Mouse (Mus musculus) lung, embryonic 16.5 days (tissue): ENCODE data around the gene Lsp1. TPM values are rescaled to one million over a fixed set of nuclear protein-coding genes. Genes with fewer than 3 reads are reported as not detected.

Source experiments
- ATAC-seq: fragments of 200-750 bp; cut with Nextera tagmentation; 2 replicates; pipeline ENCODE4 v1.8.0; 2017; ENCODE audit warnings: low read depth, mild to moderate bottlenecking, moderate library complexity
- H3K27ac ChIP-seq: fragments of 300-500 bp; sonication (generic); 2 replicates; pipeline ENCODE4 v1.5.1; 2014; ENCODE audit warnings: mild to moderate bottlenecking, control low read depth, low read length
- H3K27me3 ChIP-seq: fragments of 300-500 bp; sonication (generic); 2 replicates; pipeline ENCODE4 v1.6.1; 2014; ENCODE audit warnings: low read depth, low read length, mixed read lengths; ENCODE audit not compliant: control insufficient read depth, insufficient read depth
- H3K36me3 ChIP-seq: fragments of 300-500 bp; sonication (generic); 2 replicates; pipeline ENCODE4 v1.6.1; 2014; ENCODE audit warnings: low read length; ENCODE audit not compliant: control insufficient read depth, insufficient read depth
- H3K4me1 ChIP-seq: fragments of 300-500 bp; sonication (generic); replicated peaks from 2 replicates; pipeline ENCODE4 v1.6.1; 2014; ENCODE audit warnings: low read length, mixed read lengths; ENCODE audit not compliant: control insufficient read depth, insufficient read depth
- H3K4me2 ChIP-seq: fragments of 300-500 bp; sonication (generic); 2 replicates; pipeline ENCODE4 v1.6.1; 2014; ENCODE audit warnings: low read depth, low read length, control low read depth
- H3K4me3 ChIP-seq: fragments of 300-500 bp; sonication (generic); 2 replicates; pipeline ENCODE4 v1.5.1; 2014; ENCODE audit warnings: mild to moderate bottlenecking, low read length, control low read depth
- H3K9ac ChIP-seq: fragments of 300-500 bp; sonication (generic); 2 replicates; pipeline ENCODE4 v1.6.1; 2014; ENCODE audit warnings: low read length, control low read depth
- H3K9me3 ChIP-seq: fragments of 300-500 bp; sonication (generic); 2 replicates; pipeline ENCODE4 v1.6.1; 2016; ENCODE audit warnings: low read length; ENCODE audit not compliant: control insufficient read depth
- WGBS: fragments of 180-500 bp; shearing (Covaris S2); extraction: QIAGEN DNeasy Blood & Tissue Kit; methylation state at CpG from one replicate; pipeline ENCODE4 v1.1.7; 2014; 5-methylcytosine and 5-hydroxymethylcytosine counted together
- polyA plus RNA-seq: library from polyadenylated mRNA; unstranded; fragments of >200 nt; fragmentation: Nextera tagmentation; extraction: Ambion mirVana; gene quantifications from 2 replicates; pipeline ENCODE4 v1.2.1, GENCODE M21; 2015

The Lsp1 gene
- polyA plus RNA-seq, 1 experiment from 2014 or later, result 110 TPM

DNA sequence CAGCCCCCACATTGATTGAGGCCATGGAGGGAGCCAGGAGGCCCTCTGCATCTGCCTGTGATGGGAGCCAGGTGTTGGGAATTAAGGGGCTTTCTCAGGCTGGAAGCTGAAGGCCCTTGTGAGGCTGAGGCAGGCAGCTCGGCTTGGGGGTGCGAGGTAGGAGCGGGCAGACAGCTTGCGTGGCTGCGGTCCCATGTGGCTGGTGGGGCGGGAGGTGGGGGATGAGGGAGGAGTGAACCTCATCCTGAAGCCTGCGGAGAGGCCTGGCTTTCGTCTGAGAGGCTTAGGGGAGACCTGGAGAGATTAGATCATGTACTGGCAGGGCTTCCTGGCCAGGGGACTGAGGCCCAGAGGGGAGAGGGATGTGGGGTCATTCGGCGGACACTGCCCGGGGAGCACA, 22.5 kb downstream of the Lsp1 start:
- peaks cover 34% of the 10 kb centered on the region for H3K4me1 ChIP-seq
- peaks cover 3% of the 10 kb centered on the region for H3K36me3 ChIP-seq
- H3K4me2 ChIP-seq, result no peak overlapping the region
- peak overlapping the region; percentile 95 for H3K27ac ChIP-seq
- no peak for ATAC-seq
- WGBS, result 46% methylated on average over 11 of the region's 11 CpGs
- no peaks in the 10 kb centered on the region for H3K9me3 ChIP-seq
- peak overlapping the region; percentile 39; the same call in 1 of the 2 replicates for H3K9ac ChIP-seq
- H3K4me3 ChIP-seq, result no peak overlapping the region
- no peaks in the 10 kb centered on the region for H3K27me3 ChIP-seq

DNA sequence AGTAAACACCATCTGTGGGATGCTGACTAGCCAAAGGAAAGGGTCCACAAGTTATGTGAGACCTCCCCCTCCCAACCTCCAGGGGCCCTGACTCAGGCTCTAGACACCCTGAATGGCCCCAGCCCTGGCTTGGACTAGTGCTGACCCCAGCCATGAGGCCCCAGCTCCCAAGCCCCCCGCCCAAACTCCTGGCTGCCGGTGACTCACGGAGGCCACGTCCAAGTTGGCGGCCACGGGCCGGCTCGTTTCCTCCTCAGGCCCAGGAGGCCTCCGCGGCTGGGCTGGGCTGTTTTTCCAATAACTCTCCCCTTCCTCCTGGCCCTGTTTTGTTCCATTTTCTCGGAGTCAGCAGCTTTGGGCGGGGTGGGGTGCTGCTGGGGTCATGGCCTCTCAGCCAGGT, 24.2 kb downstream of the Lsp1 start:
- no peak overlapping the region for H3K4me2 ChIP-seq
- H3K4me3 ChIP-seq, result no peak overlapping the region
- ATAC-seq, result no peak
- H3K4me1 ChIP-seq, result peaks cover 34% of the 10 kb centered on the region
- no peak overlapping the region for H3K9ac ChIP-seq
- no peaks in the 10 kb centered on the region for H3K27me3 ChIP-seq
- no peaks in the 10 kb centered on the region for H3K9me3 ChIP-seq
- H3K36me3 ChIP-seq, result peaks cover 8% of the 10 kb centered on the region
- 69% methylated on average over 12 of the region's 12 CpGs for WGBS
- H3K27ac ChIP-seq, result no peak overlapping the region

DNA sequence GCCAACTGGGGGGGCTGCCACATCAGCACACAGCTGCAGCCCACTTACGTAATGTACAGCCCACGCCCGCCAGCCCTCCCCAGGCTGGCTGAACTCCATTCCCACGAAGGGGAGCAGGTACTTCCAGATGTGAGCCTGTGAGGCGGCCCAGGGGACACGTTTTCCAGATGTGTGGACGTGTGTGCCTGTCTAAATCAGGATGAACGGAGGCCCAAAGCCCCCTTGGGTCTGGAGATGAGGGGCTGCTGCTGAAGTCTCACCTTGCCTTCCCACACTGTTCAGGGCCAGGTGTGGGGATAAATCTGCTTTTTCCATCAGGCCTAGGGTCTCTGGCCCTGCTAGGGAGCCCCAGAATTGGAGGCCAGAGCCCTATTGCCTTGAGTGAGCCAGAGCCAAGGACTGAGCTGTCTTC, 26.1 kb downstream of the Lsp1 start:
- H3K36me3 ChIP-seq, result peaks cover 8% of the 10 kb centered on the region
- no peak for ATAC-seq
- 74% methylated on average over 8 of the region's 8 CpGs for WGBS

DNA sequence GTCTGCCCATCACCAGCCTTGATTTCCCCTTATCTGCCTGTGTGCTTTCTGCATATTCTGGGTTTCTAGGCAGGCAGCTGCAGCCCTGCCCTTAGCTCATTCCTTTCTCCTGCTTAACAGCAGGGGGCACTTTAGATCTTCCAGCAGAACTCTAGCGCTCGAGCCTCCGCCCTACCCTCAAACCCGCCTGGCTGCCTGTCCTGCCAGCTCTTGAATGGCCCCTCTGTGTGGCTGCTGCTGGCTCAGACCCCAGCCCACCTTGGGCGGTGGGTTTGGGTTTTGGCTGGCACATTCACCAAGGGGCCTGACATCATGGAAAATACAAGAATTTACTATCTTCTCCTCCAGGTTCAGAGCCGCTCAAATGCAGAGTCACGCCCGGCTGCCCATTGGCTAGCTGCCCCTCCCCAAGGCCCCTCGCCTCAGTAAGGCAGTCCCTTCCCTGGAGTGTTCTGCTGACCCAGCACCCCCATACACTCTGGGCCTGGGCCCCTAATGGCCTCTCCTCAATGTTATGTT, 26.8 kb downstream of the Lsp1 start:
- 13% methylated on average over 9 of the region's 9 CpGs for WGBS

More for the DNA sequence above, 26.1 kb downstream of the Lsp1 start:
- peak overlapping the region; percentile 49 for H3K9ac ChIP-seq
- H3K4me2 ChIP-seq, result no peak overlapping the region
- H3K9me3 ChIP-seq, result no peaks in the 10 kb centered on the region
- H3K27ac ChIP-seq, result peak overlapping the region; percentile 65
- H3K4me1 ChIP-seq, result peaks cover 21% of the 10 kb centered on the region
- no peaks in the 10 kb centered on the region for H3K27me3 ChIP-seq
- no peak overlapping the region for H3K4me3 ChIP-seq

DNA sequence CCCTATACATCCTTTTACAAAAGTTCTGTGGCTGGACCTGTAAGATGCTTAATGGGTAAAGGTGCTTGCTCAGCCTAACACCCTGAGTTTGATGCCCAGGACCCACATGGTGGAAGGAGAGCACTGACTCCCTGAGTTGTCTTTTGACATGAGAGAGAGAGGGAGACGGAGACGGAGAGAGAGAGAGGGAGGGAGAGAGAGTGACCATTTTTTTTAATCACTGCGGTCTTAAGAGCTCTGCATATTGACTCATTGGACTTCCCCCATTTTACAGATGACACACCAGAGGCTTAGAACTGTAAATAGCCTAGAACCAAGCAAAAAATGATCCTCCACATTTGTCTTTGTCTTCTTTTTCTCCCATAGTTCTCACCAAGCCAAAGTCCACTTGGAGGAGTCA, 27.4 kb downstream of the Lsp1 start:
- peaks cover 8% of the 10 kb centered on the region for H3K4me1 ChIP-seq
- 66% methylated on average over 3 of the region's 3 CpGs for whole genome bisulfite sequencing
- H3K4me2 ChIP-seq, result no peak overlapping the region
- H3K4me3 ChIP-seq, result no peak overlapping the region
- H3K27me3 ChIP-seq, result no peaks in the 10 kb centered on the region
- H3K27ac ChIP-seq, result peak overlapping the region; percentile 65
- H3K36me3 ChIP-seq, result peaks cover 8% of the 10 kb centered on the region
- ATAC-seq, result no peak
- no peaks in the 10 kb centered on the region for H3K9me3 ChIP-seq
- no peak overlapping the region for H3K9ac ChIP-seq

More for the DNA sequence above, 26.8 kb downstream of the Lsp1 start:
- H3K4me2 ChIP-seq, result no peak overlapping the region
- peaks cover 14% of the 10 kb centered on the region for H3K4me1 ChIP-seq
- peaks cover 8% of the 10 kb centered on the region for H3K36me3 ChIP-seq
- no peaks in the 10 kb centered on the region for H3K27me3 ChIP-seq
- H3K27ac ChIP-seq, result peak overlapping the region; percentile 65
- no peak overlapping the region for H3K4me3 ChIP-seq
- peak; percentile 71 for ATAC-seq
- peak overlapping the region; percentile 49 for H3K9ac ChIP-seq
- no peaks in the 10 kb centered on the region for H3K9me3 ChIP-seq

DNA sequence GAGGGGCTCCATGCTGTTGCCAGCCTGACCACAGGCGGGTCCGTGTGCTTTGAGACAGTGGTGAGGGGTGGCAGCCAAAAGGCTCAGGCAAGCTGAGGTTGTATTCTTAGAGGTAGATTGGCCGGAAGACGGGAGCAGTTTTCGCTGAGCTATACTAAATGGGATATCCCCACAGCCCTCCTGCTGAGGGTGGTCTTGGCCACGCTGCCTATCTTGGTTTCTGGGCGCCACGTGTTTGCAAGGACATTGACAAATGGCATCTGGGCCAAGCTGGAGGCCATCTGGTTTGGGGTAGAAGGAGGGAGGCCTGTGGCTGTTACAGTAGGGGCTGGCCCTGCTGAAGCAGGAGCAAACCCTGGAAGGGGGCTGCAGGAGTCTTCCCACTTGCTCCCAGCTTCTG, 32.9 kb downstream of the Lsp1 start:
- Histone ChIP-seq H3K4me2 (no peak overlapping the region), H3K27me3 (no peaks in the 10 kb centered on the region), H3K36me3 (peaks cover 9% of the 10 kb centered on the region; the same call in 1 of the 2 replicates), H3K4me3 (no peak overlapping the region), H3K4me1 (no peaks in the 10 kb centered on the region), H3K9ac (no peak overlapping the region), H3K9me3 (no peaks in the 10 kb centered on the region), H3K27ac (0 out of 2 replicates have a peak overlapping the region, but pooled peaks have one; percentile 3)
- no peak for ATAC-seq
- WGBS, result 59% methylated on average over 8 of the region's 8 CpGs

DNA sequence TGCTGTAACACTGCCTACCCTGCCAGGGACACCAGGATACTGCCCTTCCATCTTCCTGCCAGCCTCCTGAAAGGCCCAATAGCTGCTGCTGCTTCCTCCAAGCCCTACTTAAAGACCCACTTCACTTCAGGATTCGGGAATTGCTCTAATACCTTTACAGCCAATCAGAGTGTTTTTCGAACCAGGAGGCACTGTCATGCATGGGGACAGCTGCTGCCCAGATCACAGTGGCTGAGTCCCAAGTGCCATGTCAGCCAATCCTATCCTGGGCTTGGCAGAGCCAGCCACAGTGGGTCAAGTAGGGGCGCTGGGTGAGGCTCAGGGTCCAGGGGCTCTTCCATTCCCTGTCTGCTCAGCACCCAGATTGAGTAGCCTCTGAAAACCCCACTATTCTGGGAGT, 35.5 kb downstream of the Lsp1 start:
- Histone ChIP-seq H3K9me3 (no peaks in the 10 kb centered on the region), H3K27me3 (no peaks in the 10 kb centered on the region), H3K4me3 (no peak overlapping the region), H3K4me2 (no peak overlapping the region), H3K9ac (no peak overlapping the region), H3K36me3 (peaks cover 4% of the 10 kb centered on the region; the same call in 1 of the 2 replicates), H3K27ac (no peak overlapping the region), H3K4me1 (no peaks in the 10 kb centered on the region; the same call in 1 of the 2 replicates)
- 77% methylated on average over 3 of the region's 3 CpGs for WGBS
- ATAC-seq, result no peak

DNA sequence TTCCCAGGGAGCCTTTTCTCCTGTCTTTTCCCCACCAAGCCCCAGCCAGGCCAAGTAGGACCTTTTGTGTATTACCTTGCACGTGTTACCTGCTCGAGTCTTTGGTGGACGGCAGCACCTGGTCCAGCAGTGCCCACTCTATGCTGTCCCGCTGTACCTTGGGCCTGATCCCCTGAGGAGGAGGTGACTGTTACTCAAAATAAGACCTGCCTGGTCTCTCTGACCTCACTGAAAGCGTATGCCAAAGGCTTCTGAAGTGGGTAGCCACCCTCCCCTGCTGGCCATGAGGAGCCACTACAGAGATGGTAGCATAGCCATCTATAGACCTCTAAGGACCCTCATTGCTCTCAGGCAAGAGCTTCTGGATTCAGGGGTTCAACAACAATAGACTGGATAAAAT, 36.2 kb downstream of the Lsp1 start:
- Histone ChIP-seq H3K9ac (no peak overlapping the region), H3K36me3 (0 out of 2 replicates have a peak, but pooled peaks cover 4% of the 10 kb centered on the region), H3K9me3 (no peaks in the 10 kb centered on the region), H3K27me3 (no peaks in the 10 kb centered on the region), H3K4me3 (no peak overlapping the region), H3K4me2 (no peak overlapping the region), H3K4me1 (no peaks in the 10 kb centered on the region; the same call in 1 of the 2 replicates), H3K27ac (no peak overlapping the region)
- ATAC-seq, result no peak
- WGBS, result 84% methylated on average over 5 of the region's 5 CpGs

DNA sequence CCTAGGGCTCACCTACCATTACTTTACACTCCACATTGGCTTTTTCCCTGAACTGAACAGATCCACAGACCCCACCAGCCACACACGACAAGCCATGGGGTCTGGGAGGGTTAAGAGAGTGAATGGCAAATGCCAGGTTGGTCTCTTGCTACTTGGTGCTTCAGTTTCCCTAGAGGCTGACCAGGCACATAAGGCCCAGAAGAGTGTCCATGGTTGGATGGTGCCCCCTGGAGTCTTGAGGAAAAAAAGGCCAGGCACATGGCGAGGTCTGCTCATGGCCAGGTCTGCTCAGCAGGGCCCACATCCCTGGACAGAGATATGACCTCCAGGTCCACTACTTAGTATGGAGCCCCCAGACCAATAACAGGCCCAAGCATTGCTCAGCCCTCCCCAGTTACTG, 37.2 kb downstream of the Lsp1 start:
- H3K4me1 ChIP-seq, result no peaks in the 10 kb centered on the region; the same call in 1 of the 2 replicates
- ATAC-seq, result peak; percentile 56; the same call in 1 of the 2 replicates

More for the DNA sequence above, 37.2 kb downstream of the Lsp1 start:
- H3K27me3 ChIP-seq, result no peaks in the 10 kb centered on the region
- H3K9me3 ChIP-seq, result no peaks in the 10 kb centered on the region
- H3K27ac ChIP-seq, result no peak overlapping the region
- H3K9ac ChIP-seq, result no peak overlapping the region
- WGBS, result 87% methylated on average over 2 of the region's 2 CpGs
- H3K4me2 ChIP-seq, result no peak overlapping the region
- H3K36me3 ChIP-seq, result 0 out of 2 replicates have a peak, but pooled peaks cover 4% of the 10 kb centered on the region
- H3K4me3 ChIP-seq, result no peak overlapping the region
